Mouse (Mus musculus): ENCODE data around the gene Lce3d. TPM values are rescaled to one million over a fixed set of nuclear protein-coding genes. Genes with fewer than 3 reads are reported as not detected.

Lce3d gene
- polyA plus RNA-seq, 1 experiment from 2014 or later, result not detected

GRCm38 (mm10) chr3:93000621-93001020 lies 43.4 kb downstream of the Lce3d start:
- ATAC-seq, result no peak
- no peak overlapping the region for H3K4me3 ChIP-seq (ENCODE audit: low read length)
- H3K27ac ChIP-seq (ENCODE audit: low read depth, low read length), result no peak overlapping the region
- H3K36me3 ChIP-seq (ENCODE audit: control insufficient read depth, insufficient read depth, low read length), result no peaks in the 10 kb centered on the region
- 87% methylated on average over 3 of the region's 3 CpGs for WGBS
- no peaks in the 10 kb centered on the region for H3K4me1 ChIP-seq (ENCODE audit: control insufficient read depth, insufficient read depth, low read depth, low read length)
- H3K4me2 ChIP-seq (ENCODE audit: low read length), result no peak overlapping the region
- H3K9ac ChIP-seq (ENCODE audit: low read depth, low read length), result no peak overlapping the region
- H3K27me3 ChIP-seq (replicated peaks; ENCODE audit: control insufficient read depth, insufficient read depth, low read length), result no peaks in the 10 kb centered on the region
- H3K9me3 ChIP-seq (ENCODE audit: control insufficient read depth, low read length), result no peaks in the 10 kb centered on the region

GRCm38 (mm10) chr3:93002843-93003242 lies 45.7 kb downstream of the Lce3d start:
- Histone ChIP-seq H3K9ac (ENCODE audit: low read depth, low read length) (no peak overlapping the region), H3K4me3 (ENCODE audit: low read length) (no peak overlapping the region), H3K4me1 (ENCODE audit: control insufficient read depth, insufficient read depth, low read depth, low read length) (no peaks in the 10 kb centered on the region), H3K27me3 (replicated peaks; ENCODE audit: control insufficient read depth, insufficient read depth, low read length) (no peaks in the 10 kb centered on the region), H3K27ac (ENCODE audit: low read depth, low read length) (no peak overlapping the region), H3K36me3 (ENCODE audit: control insufficient read depth, insufficient read depth, low read length) (no peaks in the 10 kb centered on the region), H3K9me3 (ENCODE audit: control insufficient read depth, low read length) (no peaks in the 10 kb centered on the region), H3K4me2 (ENCODE audit: low read length) (no peak overlapping the region)
- WGBS, result 68% methylated on average over 4 of the region's 4 CpGs
- ATAC-seq, result peak; percentile 34; the same call in 1 of the 2 replicates

Other genes with a start within 250 kb of the Lce3d start
- gene Lce1e, start 248.3 kb upstream of the Lce3d start, polyA plus RNA-seq (2015; fragmentation: Nextera tagmentation; extraction: Ambion mirVana), result not detected in 2 replicates
- not detected in 2 replicates for gene Lce1f, start 237.0 kb upstream of the Lce3d start, polyA plus RNA-seq (2015; fragmentation: Nextera tagmentation; extraction: Ambion mirVana)
- not detected in 2 replicates for gene Gm38119, start 218.3 kb upstream of the Lce3d start, polyA plus RNA-seq (2015; fragmentation: Nextera tagmentation; extraction: Ambion mirVana)
- gene Lce1g, start 205.1 kb upstream of the Lce3d start, polyA plus RNA-seq (2015; fragmentation: Nextera tagmentation; extraction: Ambion mirVana), result not detected in 2 replicates
- not detected in 2 replicates for gene Lce1h, start 192.3 kb upstream of the Lce3d start, polyA plus RNA-seq (2015; fragmentation: Nextera tagmentation; extraction: Ambion mirVana)
- not detected in 2 replicates for gene Lce1i, start 178.5 kb upstream of the Lce3d start, polyA plus RNA-seq (2015; fragmentation: Nextera tagmentation; extraction: Ambion mirVana)
- gene Lce1j, start 166.9 kb upstream of the Lce3d start, polyA plus RNA-seq (2015; fragmentation: Nextera tagmentation; extraction: Ambion mirVana), result not detected in 2 replicates
- not detected in 2 replicates for gene Lce1k, start 149.5 kb upstream of the Lce3d start, polyA plus RNA-seq (2015; fragmentation: Nextera tagmentation; extraction: Ambion mirVana)
- not detected in 2 replicates for gene Kprp, start 130.1 kb upstream of the Lce3d start, polyA plus RNA-seq (2015; fragmentation: Nextera tagmentation; extraction: Ambion mirVana)
- not detected in 2 replicates for gene Lce1l, start 106.1 kb upstream of the Lce3d start, polyA plus RNA-seq (2015; fragmentation: Nextera tagmentation; extraction: Ambion mirVana)
- gene 2310050C09Rik, start 87.2 kb upstream of the Lce3d start, polyA plus RNA-seq (2015; fragmentation: Nextera tagmentation; extraction: Ambion mirVana), result not detected in 2 replicates
- not detected in 2 replicates for gene Lce3a, start 31.2 kb upstream of the Lce3d start, polyA plus RNA-seq (2015; fragmentation: Nextera tagmentation; extraction: Ambion mirVana)
- not detected in 2 replicates for gene Lce3b, start 24.4 kb upstream of the Lce3d start, polyA plus RNA-seq (2015; fragmentation: Nextera tagmentation; extraction: Ambion mirVana)
- gene Lce3c, start 12.9 kb upstream of the Lce3d start, polyA plus RNA-seq (2015; fragmentation: Nextera tagmentation; extraction: Ambion mirVana), result 0.89 TPM in 1 of 2 replicates, not detected in the other
- gene Lce3e, start 9.7 kb downstream of the Lce3d start, polyA plus RNA-seq (2015; fragmentation: Nextera tagmentation; extraction: Ambion mirVana), result not detected in 2 replicates
- gene Lce3f, start 34.8 kb downstream of the Lce3d start, polyA plus RNA-seq (2015; fragmentation: Nextera tagmentation; extraction: Ambion mirVana), result not detected in 2 replicates
- gene Crct1, start 58.3 kb downstream of the Lce3d start, polyA plus RNA-seq (2015; fragmentation: Nextera tagmentation; extraction: Ambion mirVana), result 2.1 and 2.3 TPM in 2 replicates
- not detected in 2 replicates for gene Lce1m, start 61.7 kb downstream of the Lce3d start, polyA plus RNA-seq (2015; fragmentation: Nextera tagmentation; extraction: Ambion mirVana)
- gene Gm4858, start 111.4 kb downstream of the Lce3d start, polyA plus RNA-seq (2015; fragmentation: Nextera tagmentation; extraction: Ambion mirVana), result not detected in 2 replicates
- gene Crnn, start 187.4 kb downstream of the Lce3d start, polyA plus RNA-seq (2015; fragmentation: Nextera tagmentation; extraction: Ambion mirVana), result not detected in 2 replicates
- not detected in 2 replicates for gene Flg2, start 239.9 kb downstream of the Lce3d start, polyA plus RNA-seq (2015; fragmentation: Nextera tagmentation; extraction: Ambion mirVana)

Data from hindbrain, embryonic 16.5 days (tissue).